Mouse (Mus musculus) CH12.LX (cell line): ENCODE data around the gene Nup210. TPM values are rescaled to one million over a fixed set of nuclear protein-coding genes. Genes with fewer than 3 reads are reported as not detected.

Source experiments
- DNase-seq: peaks from one replicate; pipeline ENCODE4 v3.0.0-alpha.2; 2013; ENCODE audit errors: extremely low read depth
- H3K27ac ChIP-seq: 2 replicates; pipeline ENCODE4 v1.5.1; 2012; ENCODE audit warnings: low read depth, mild to moderate bottlenecking, control low read depth, moderate library complexity; ENCODE audit not compliant: insufficient read depth
- H3K27me3 ChIP-seq: replicated peaks from 2 replicates; pipeline ENCODE3; 2012; ENCODE audit warnings: inconsistent platforms
- H3K36me3 ChIP-seq, 2 experiments: replicated peaks in 1 of 2; 2 replicates each; pipeline versions ENCODE3 to v1.6.1; 2012; ENCODE audit warnings: inconsistent platforms in 1 of 2, low read length in 1 of 2, mild to moderate bottlenecking in 1 of 2, mixed read lengths in 1 of 2, moderate library complexity in 1 of 2; ENCODE audit not compliant: control insufficient read depth in 1 of 2, insufficient read depth in 1 of 2
- H3K4me1 ChIP-seq, 2 experiments: 2 replicates each; pipeline ENCODE4 v1.6.1; 2012; ENCODE audit warnings: inconsistent platforms in 1 of 2, moderate library complexity in 1 of 2; ENCODE audit not compliant: insufficient read depth in 2 of 2, control insufficient read depth in 1 of 2
- H3K4me2 ChIP-seq: 2 replicates; pipeline ENCODE4 v1.6.1; 2012; ENCODE audit warnings: low read depth, mild to moderate bottlenecking, control low read depth; ENCODE audit not compliant: poor library complexity, insufficient read depth, severe bottlenecking
- H3K4me3 ChIP-seq, 3 experiments: fragments of 150-350 bp in 1 of 3; sonication (generic) in 1 of 3; replicated peaks in 1 of 3; 2 replicates each; pipeline versions ENCODE3 to v1.5.1; 2011 to 2012; ENCODE audit warnings: low read depth in 2 of 3, low read length in 2 of 3, mild to moderate bottlenecking in 2 of 3, moderate library complexity in 2 of 3, control low read depth in 1 of 3, improper control_type of control experiment in 1 of 3, inconsistent platforms in 1 of 3, mixed read lengths in 1 of 3; ENCODE audit not compliant: poor library complexity in 1 of 3
- H3K79me2 ChIP-seq: replicated peaks from 2 replicates; pipeline ENCODE4 v1.6.1; 2012; ENCODE audit warnings: mild to moderate bottlenecking, moderate library complexity; ENCODE audit not compliant: control insufficient read depth, poor library complexity, insufficient read depth, severe bottlenecking; ENCODE audit errors: extremely low read depth
- H3K9ac ChIP-seq: 2 replicates; pipeline ENCODE4 v1.6.1; 2012; ENCODE audit warnings: low read depth, mild to moderate bottlenecking, control low read depth, moderate library complexity; ENCODE audit not compliant: insufficient read depth
- H3K9me3 ChIP-seq: replicated peaks from 2 replicates; pipeline ENCODE3; 2012; ENCODE audit warnings: low read length, inconsistent platforms, mixed read lengths
- ELF1 ChIP-seq: IDR thresholded peaks from 2 replicates; pipeline ENCODE4 v1.6.1; 2014; ENCODE audit warnings: low read depth, mild to moderate bottlenecking, inconsistent platforms, low read length, improper control_type of control experiment
- EP300 ChIP-seq: IDR thresholded peaks from 2 replicates; pipeline ENCODE4 v1.6.1; 2011; ENCODE audit warnings: low read length, improper control_type of control experiment
- ETS1 ChIP-seq: conservative IDR thresholded peaks from 2 replicates; pipeline ENCODE4 v1.6.1; 2012; ENCODE audit warnings: low read depth, mild to moderate bottlenecking, inconsistent platforms, low read length, improper control_type of control experiment, moderate library complexity
- HCFC1 ChIP-seq: IDR thresholded peaks from 2 replicates; pipeline ENCODE4 v1.6.1; 2012; ENCODE audit warnings: low read depth, mild to moderate bottlenecking, inconsistent platforms, low read length, improper control_type of control experiment
- IRF4 ChIP-seq: IDR thresholded peaks from 2 replicates; pipeline ENCODE4 v1.6.1; 2014; ENCODE audit warnings: low read depth, mild to moderate bottlenecking, inconsistent platforms, low read length, improper control_type of control experiment
- JUN ChIP-seq: IDR thresholded peaks from 2 replicates; pipeline ENCODE4 v1.6.1; 2011; ENCODE audit warnings: low read depth, mild to moderate bottlenecking, low read length, improper control_type of control experiment, moderate library complexity; ENCODE audit not compliant: insufficient read depth
- JUND ChIP-seq: conservative IDR thresholded peaks from 2 replicates; pipeline ENCODE4 v1.6.1; 2011; ENCODE audit warnings: low read depth, low read length, improper control_type of control experiment
- KAT2A ChIP-seq: IDR thresholded peaks from 2 replicates; pipeline ENCODE4 v1.6.1; 2012; ENCODE audit warnings: low read length, improper control_type of control experiment, inconsistent platforms; ENCODE audit not compliant: insufficient replicate concordance
- MAX ChIP-seq: IDR thresholded peaks from 2 replicates; pipeline ENCODE4 v1.6.1; 2011; ENCODE audit warnings: low read length, improper control_type of control experiment
- MXI1 ChIP-seq: IDR thresholded peaks from 2 replicates; pipeline ENCODE4 v1.6.1; 2011; ENCODE audit warnings: mild to moderate bottlenecking, low read depth, low read length, improper control_type of control experiment
- MYC ChIP-seq: IDR thresholded peaks from 2 replicates; pipeline ENCODE4 v1.6.1; 2011; ENCODE audit warnings: low read depth, mild to moderate bottlenecking, improper control_type of control experiment, low read length
- NELFE ChIP-seq: IDR thresholded peaks from 2 replicates; pipeline ENCODE4 v1.6.1; 2011; ENCODE audit warnings: low read depth, low read length, improper control_type of control experiment
- PAX5 ChIP-seq: IDR thresholded peaks from 2 replicates; pipeline ENCODE4 v1.6.1; 2012; ENCODE audit warnings: low read length, inconsistent platforms, mixed read lengths
- RAD21 ChIP-seq: IDR thresholded peaks from 2 replicates; pipeline ENCODE4 v1.6.1; 2011; ENCODE audit warnings: low read depth, mild to moderate bottlenecking, low read length, improper control_type of control experiment, moderate library complexity
- SIN3A ChIP-seq: IDR thresholded peaks from 2 replicates; pipeline ENCODE4 v1.6.1; 2012; ENCODE audit warnings: low read length, improper control_type of control experiment, inconsistent platforms
- SMC3 ChIP-seq: IDR thresholded peaks from 2 replicates; pipeline ENCODE4 v1.6.1; 2011; ENCODE audit warnings: low read depth, low read length, improper control_type of control experiment
- TBP ChIP-seq: conservative IDR thresholded peaks from 2 replicates; pipeline ENCODE4 v1.6.1; 2011; ENCODE audit warnings: low read depth, low read length, improper control_type of control experiment
- TCF12 ChIP-seq: IDR thresholded peaks from 2 replicates; pipeline ENCODE4 v1.6.1; 2014; ENCODE audit warnings: low read depth, mild to moderate bottlenecking, inconsistent platforms, low read length, improper control_type of control experiment
- UBTF ChIP-seq: IDR thresholded peaks from 2 replicates; pipeline ENCODE4 v1.6.1; 2012; ENCODE audit warnings: low read depth, mild to moderate bottlenecking, inconsistent platforms, low read length, improper control_type of control experiment, moderate library complexity
- ZKSCAN1 ChIP-seq: IDR thresholded peaks from 2 replicates; pipeline ENCODE4 v1.6.1; 2012; ENCODE audit warnings: low read depth, inconsistent platforms, low read length, improper control_type of control experiment, borderline replicate concordance
- ZMIZ1 ChIP-seq: IDR thresholded peaks from 2 replicates; pipeline ENCODE4 v1.6.1; 2012; ENCODE audit warnings: low read depth, mild to moderate bottlenecking, inconsistent platforms, low read length, improper control_type of control experiment
- ZNF384 ChIP-seq: IDR thresholded peaks from 2 replicates; pipeline ENCODE4 v1.6.1; 2012; ENCODE audit warnings: low read depth, low read length, improper control_type of control experiment, inconsistent platforms
- dilution Hi-C: fragments of 300-500 bp; cut with MboI; formaldehyde crosslinking; loops from 2 replicates; pipeline ENCODE4 v1.14.3; 2020; ENCODE audit warnings: low sequenced_read_pairs; ENCODE audit not compliant: extremely low pct_unique_long_range_greater_than_20kb, extremely low pct_ligation_motif_present
- in situ Hi-C: fragments of 300-500 bp; cut with MboI; formaldehyde crosslinking; loops from 3 replicates; pipeline ENCODE4 v1.14.3; 2019; ENCODE audit warnings: low sequenced_read_pairs, low pct_ligation_motif_present, low pct_unique_long_range_greater_than_20kb, mixed read lengths
- polyA plus RNA-seq: library from polyadenylated mRNA; unstranded; fragments of >175 nt; gene quantifications from 2 replicates; pipeline ENCODE4 v1.2.1, GENCODE M21; 2012; ENCODE audit warnings: low read depth; ENCODE audit not compliant: insufficient read length
- total RNA-seq, 2 experiments: library from RNA; depleted of rRNA; stranded (reverse); fragments of 300-350 nt in 1 of 2; fragments of >200 nt in 1 of 2; gene quantifications; 2 replicates each; pipeline ENCODE4 v1.2.3; 2012 to 2014

Nup210 gene
- total and polyA plus RNA-seq, 3 experiments = 41.9 to 103 (median 73.1) TPM

- no peak for TF ChIP-seq MXI1
- TF ChIP-seq UBTF = no peak
- no peak for TF ChIP-seq TCF12
- TF ChIP-seq MAX = no peak
- TF ChIP-seq IRF4 = no peak
- no peak for TF ChIP-seq MYC
- no peak for TF ChIP-seq JUND
- TF ChIP-seq NELFE = no peak
- TF ChIP-seq PAX5 = no peak
- TF ChIP-seq SIN3A = no peak
- TF ChIP-seq ZMIZ1 = no peak
- TF ChIP-seq, all 38 proteins: peak for 0
- no peaks in the 10 kb centered on the region for H3K36me3 ChIP-seq
- peaks cover 0 to 11% of the 10 kb centered on the region in 2 experiments; a peak in 3 of 4 replicates for H3K4me1 ChIP-seq
- H3K9ac ChIP-seq = no peak overlapping the region
- H3K27ac ChIP-seq = no peak overlapping the region
- dilution Hi-C loops (no loop called here), in situ Hi-C loops (loop anchor here (25.0 kb wide), 1 partner anchor 251 kb away; the partner anchor contains the start of gene Wnt7a)
- H3K79me2 ChIP-seq = no peaks in the 10 kb centered on the region
- no peak for DNase-seq
- H3K9me3 ChIP-seq = no peaks in the 10 kb centered on the region
- no peak overlapping the region for H3K4me2 ChIP-seq
- H3K4me3 ChIP-seq = no peak overlapping the region
- peaks cover 63% of the 10 kb centered on the region for H3K27me3 ChIP-seq
These were observed 44.3 kb upstream of the Nup210 start for GRCm38 (mm10) chr6:91160976-91161375.

DNA sequence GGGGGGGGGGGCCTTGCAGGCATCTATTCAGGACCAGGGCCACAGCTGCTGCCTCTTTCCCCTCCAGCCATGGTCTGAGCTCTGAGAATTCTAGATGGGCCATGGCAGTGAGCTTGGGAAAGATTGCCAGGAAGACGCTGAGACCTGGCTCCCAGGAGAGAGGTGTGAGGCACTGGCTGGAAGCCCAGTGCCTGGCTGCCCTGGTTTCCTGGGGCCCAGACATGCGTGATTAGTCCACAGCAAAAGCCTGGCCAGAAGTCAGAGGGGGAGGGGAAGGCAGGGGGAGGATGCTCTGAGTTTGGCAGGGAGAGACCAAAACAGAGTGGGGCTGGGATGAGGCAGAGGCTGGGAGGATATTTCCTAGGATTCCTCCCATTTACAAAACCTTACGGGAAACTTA, 43.8 kb upstream of the Nup210 start:
- dilution Hi-C loops = no loop called here
- H3K27me3 ChIP-seq = peaks cover 69% of the 10 kb centered on the region
- no peak overlapping the region for H3K27ac ChIP-seq

More for the DNA sequence above, 43.8 kb upstream of the Nup210 start:
- in situ Hi-C loops = loop anchor here (25.0 kb wide), 1 partner anchor 252 kb away; the partner anchor contains the start of gene Wnt7a
- Histone ChIP-seq H3K9me3 (no peaks in the 10 kb centered on the region), H3K4me1 (peaks cover 0 to 11% of the 10 kb centered on the region in 2 experiments; a peak in 3 of 4 replicates), H3K79me2 (no peaks in the 10 kb centered on the region), H3K4me2 (no peak overlapping the region), H3K36me3 (no peaks in the 10 kb centered on the region), H3K9ac (no peak overlapping the region), H3K4me3 (no peak overlapping the region)
- TF ChIP-seq PAX5 (no peak), SIN3A (no peak), TCF12 (no peak), UBTF (no peak), ZKSCAN1 (no peak), HCFC1 (no peak), RAD21 (no peak), TBP (no peak), ZNF384 (no peak), NELFE (no peak), MXI1 (no peak), KAT2A (no peak), ZMIZ1 (no peak), ETS1 (no peak), MAX (no peak), EP300 (no peak), ELF1 (no peak), JUN (no peak), SMC3 (no peak)
- DNase-seq = no peak
